Mouse (Mus musculus) intestine, embryonic 16.5 days (tissue): ENCODE data around the gene Sdhc. TPM values are rescaled to one million over a fixed set of nuclear protein-coding genes. Genes with fewer than 3 reads are reported as not detected.

ENCODE experiments used
- ATAC-seq: fragments of 200-750 bp; cut with Nextera tagmentation; 2 replicates; pipeline ENCODE4 v1.8.0; 2017; ENCODE audit warnings: moderate TSS enrichment, moderate library complexity
- H3K27ac ChIP-seq: fragments of 300-500 bp; sonication (generic); 2 replicates; pipeline ENCODE4 v1.5.1; 2014; ENCODE audit warnings: mild to moderate bottlenecking, low read length
- H3K27me3 ChIP-seq: fragments of 300-500 bp; sonication (generic); replicated peaks from 2 replicates; pipeline ENCODE4 v1.6.1; 2014; ENCODE audit warnings: low read length, control low read depth, mixed read lengths; ENCODE audit not compliant: control insufficient read depth, insufficient read depth
- H3K36me3 ChIP-seq: fragments of 300-500 bp; sonication (generic); 2 replicates; pipeline ENCODE4 v1.6.1; 2014; ENCODE audit warnings: low read length, control low read depth; ENCODE audit not compliant: control insufficient read depth, insufficient read depth
- H3K4me1 ChIP-seq: fragments of 300-500 bp; sonication (generic); 2 replicates; pipeline ENCODE4 v1.6.1; 2014; ENCODE audit warnings: low read length, control low read depth, mixed read lengths; ENCODE audit not compliant: control insufficient read depth, insufficient read depth
- H3K4me2 ChIP-seq: fragments of 300-500 bp; sonication (generic); 2 replicates; pipeline ENCODE4 v1.6.1; 2014; ENCODE audit warnings: low read depth, low read length, control low read depth
- H3K4me3 ChIP-seq: fragments of 300-500 bp; sonication (generic); 2 replicates; pipeline ENCODE4 v1.5.1; 2014; ENCODE audit warnings: mild to moderate bottlenecking, low read length
- H3K9ac ChIP-seq: fragments of 300-500 bp; sonication (generic); 2 replicates; pipeline ENCODE4 v1.6.1; 2014; ENCODE audit warnings: low read depth, low read length
- H3K9me3 ChIP-seq: fragments of 300-500 bp; sonication (generic); 2 replicates; pipeline ENCODE4 v1.6.1; 2016; ENCODE audit warnings: low read length, control low read depth; ENCODE audit not compliant: control insufficient read depth
- WGBS: fragments of 180-500 bp; shearing (Covaris S2); extraction: QIAGEN DNeasy Blood & Tissue Kit; methylation state at CpG from one replicate; pipeline ENCODE4 v1.1.7; 2014; 5-methylcytosine and 5-hydroxymethylcytosine counted together
- polyA plus RNA-seq: library from polyadenylated mRNA; unstranded; fragments of >200 nt; fragmentation: Nextera tagmentation; extraction: Ambion mirVana; gene quantifications from 2 replicates; pipeline ENCODE4 v1.2.1, GENCODE M21; 2015

Sdhc gene
- polyA plus RNA-seq, 1 experiment from 2014 or later: 457 TPM

GRCm38 (mm10) chr1:171171138-171171537 is 20.7 kb upstream of the Sdhc start:
- no peak overlapping the region for H3K4me2 ChIP-seq
- no peaks in the 10 kb centered on the region for H3K27me3 ChIP-seq
- ATAC-seq: peak; percentile 45
- peak overlapping the region; percentile 82 for H3K27ac ChIP-seq
- 49% methylated on average over 3 of the region's 3 CpGs for WGBS
- no peaks in the 10 kb centered on the region for H3K36me3 ChIP-seq
- H3K9ac ChIP-seq: no peak overlapping the region
- peaks cover 3% of the 10 kb centered on the region; the same call in 1 of the 2 replicates for H3K4me1 ChIP-seq
- no peak overlapping the region for H3K4me3 ChIP-seq
- no peaks in the 10 kb centered on the region for H3K9me3 ChIP-seq

GRCm38 (mm10) chr1:171169913-171170312 is 19.5 kb upstream of the Sdhc start:
- Histone ChIP-seq H3K36me3 (no peaks in the 10 kb centered on the region), H3K4me1 (peaks cover 3% of the 10 kb centered on the region; the same call in 1 of the 2 replicates), H3K9me3 (no peaks in the 10 kb centered on the region), H3K9ac (no peak overlapping the region), H3K4me2 (no peak overlapping the region), H3K27me3 (no peaks in the 10 kb centered on the region), H3K27ac (peak overlapping the region; percentile 82), H3K4me3 (no peak overlapping the region)
- peak; percentile 61 for ATAC-seq
- 28% methylated on average over 3 of the region's 3 CpGs for WGBS

- Histone ChIP-seq H3K36me3 (no peaks in the 10 kb centered on the region), H3K9ac (no peak overlapping the region), H3K9me3 (no peaks in the 10 kb centered on the region), H3K27ac (no peak overlapping the region), H3K4me3 (no peak overlapping the region), H3K4me2 (no peak overlapping the region), H3K4me1 (peaks cover 3% of the 10 kb centered on the region; the same call in 1 of the 2 replicates), H3K27me3 (no peaks in the 10 kb centered on the region)
- WGBS: 87% methylated on average over 12 of the region's 12 CpGs
- ATAC-seq: no peak
Measured at GRCm38 (mm10) chr1:171168906-171169305, 18.5 kb upstream of the Sdhc start.

- Histone ChIP-seq H3K4me2 (no peak overlapping the region), H3K27ac (no peak overlapping the region), H3K4me1 (no peaks in the 10 kb centered on the region; the same call in 1 of the 2 replicates), H3K36me3 (no peaks in the 10 kb centered on the region), H3K9me3 (no peaks in the 10 kb centered on the region), H3K4me3 (no peak overlapping the region), H3K9ac (no peak overlapping the region), H3K27me3 (no peaks in the 10 kb centered on the region)
- ATAC-seq: peak; percentile 41; the same call in 1 of the 2 replicates
- 38% methylated on average over 5 of the region's 5 CpGs for WGBS
Measured at GRCm38 (mm10) chr1:171165629-171166345, 15.4 kb upstream of the Sdhc start.

GRCm38 (mm10) chr1:171164258-171164657 is 13.9 kb upstream of the Sdhc start:
- no peaks in the 10 kb centered on the region for H3K9me3 ChIP-seq
- WGBS: 47% methylated on average over 3 of the region's 3 CpGs
- no peak for ATAC-seq
- H3K9ac ChIP-seq: no peak overlapping the region
- H3K4me2 ChIP-seq: no peak overlapping the region
- H3K36me3 ChIP-seq: no peaks in the 10 kb centered on the region
- no peak overlapping the region for H3K27ac ChIP-seq
- no peak overlapping the region for H3K4me3 ChIP-seq
- H3K27me3 ChIP-seq: no peaks in the 10 kb centered on the region
- peaks cover 2% of the 10 kb centered on the region; the same call in 1 of the 2 replicates for H3K4me1 ChIP-seq

- Histone ChIP-seq H3K9ac (no peak overlapping the region), H3K27ac (no peak overlapping the region), H3K36me3 (no peaks in the 10 kb centered on the region), H3K4me1 (0 out of 2 replicates have a peak, but pooled peaks cover 2% of the 10 kb centered on the region), H3K4me3 (no peak overlapping the region), H3K9me3 (no peaks in the 10 kb centered on the region), H3K4me2 (no peak overlapping the region), H3K27me3 (no peaks in the 10 kb centered on the region)
- 82% methylated on average over 3 of the region's 3 CpGs for WGBS
- no peak for ATAC-seq
Measured at GRCm38 (mm10) chr1:171162526-171162925, 12.1 kb upstream of the Sdhc start.

- WGBS: 5% methylated on average over 15 of the region's 15 CpGs
- Histone ChIP-seq H3K27me3 (no peaks in the 10 kb centered on the region), H3K36me3 (no peaks in the 10 kb centered on the region), H3K4me2 (peak overlapping the region; percentile 62), H3K27ac (no peak overlapping the region), H3K9ac (peak overlapping the region; percentile 60), H3K9me3 (no peaks in the 10 kb centered on the region), H3K4me1 (0 out of 2 replicates have a peak, but pooled peaks cover 2% of the 10 kb centered on the region), H3K4me3 (peak overlapping the region; percentile 37)
- peak; percentile 85 for ATAC-seq
Measured at GRCm38 (mm10) chr1:171159485-171159975, 9.1 kb upstream of the Sdhc start.

- 0 out of 2 replicates have a peak, but pooled peaks cover 2% of the 10 kb centered on the region for H3K4me1 ChIP-seq
- H3K27me3 ChIP-seq: no peaks in the 10 kb centered on the region
- H3K9ac ChIP-seq: no peak overlapping the region
- H3K36me3 ChIP-seq: no peaks in the 10 kb centered on the region
- ATAC-seq: no peak
- H3K4me2 ChIP-seq: no peak overlapping the region
- no peak overlapping the region for H3K27ac ChIP-seq
- H3K4me3 ChIP-seq: no peak overlapping the region
- H3K9me3 ChIP-seq: no peaks in the 10 kb centered on the region
Measured at GRCm38 (mm10) chr1:171157965-171158364, 7.6 kb upstream of the Sdhc start.

- no peak overlapping the region for H3K4me3 ChIP-seq
- H3K36me3 ChIP-seq: no peaks in the 10 kb centered on the region
- ATAC-seq: no peak
- no peaks in the 10 kb centered on the region for H3K27me3 ChIP-seq
- no peak overlapping the region for H3K9ac ChIP-seq
- 76% methylated on average over 3 of the region's 3 CpGs for WGBS
- 0 out of 2 replicates have a peak, but pooled peaks cover 2% of the 10 kb centered on the region for H3K4me1 ChIP-seq
- H3K4me2 ChIP-seq: no peak overlapping the region
- no peaks in the 10 kb centered on the region for H3K9me3 ChIP-seq
- H3K27ac ChIP-seq: no peak overlapping the region
Measured at GRCm38 (mm10) chr1:171156644-171157043, 6.2 kb upstream of the Sdhc start.
